Mouse (Mus musculus) MEL-GATA-1-ER (cell line): ENCODE measurements around the gene Napsa.

Source experiments
- DNase-seq: peaks from one replicate; pipeline ENCODE4 v3.0.0-alpha.2; 2012; ENCODE audit warnings: low read depth; ENCODE audit errors: extremely low read depth

The Napsa gene

GRCm38 (mm10) chr7:44538756-44539624, 33.2 kb upstream of the Napsa start:
- no peak for DNase-seq

DNA sequence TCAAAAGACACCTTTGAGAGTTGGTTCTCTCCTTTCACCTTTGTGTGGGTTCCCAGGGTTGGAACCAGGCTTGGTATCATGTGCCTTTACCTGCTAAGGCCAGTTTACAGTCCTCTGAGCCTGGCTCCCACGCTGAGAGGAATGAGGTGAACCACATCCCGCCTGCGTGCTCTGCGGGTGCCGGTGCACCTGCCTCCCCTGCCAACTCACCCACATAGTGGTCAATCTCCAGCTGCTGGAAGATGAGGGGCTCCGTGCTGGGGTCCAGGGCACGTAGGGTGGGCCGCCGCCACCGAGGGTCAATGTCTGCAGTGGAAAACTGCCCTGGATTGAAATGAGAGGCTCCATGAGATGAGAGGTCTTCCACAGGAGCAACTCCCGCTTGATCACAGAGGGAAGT, 29.6 kb upstream of the Napsa start:
- DNase-seq: no peak

- DNase-seq: no peak
Measured at GRCm38 (mm10) chr7:44543071-44543470, 29.1 kb upstream of the Napsa start.

GRCm38 (mm10) chr7:44546274-44546673, 25.9 kb upstream of the Napsa start:
- no peak for DNase-seq

- DNase-seq: no peak
Measured at GRCm38 (mm10) chr7:44547041-44547440, 25.1 kb upstream of the Napsa start.

DNA sequence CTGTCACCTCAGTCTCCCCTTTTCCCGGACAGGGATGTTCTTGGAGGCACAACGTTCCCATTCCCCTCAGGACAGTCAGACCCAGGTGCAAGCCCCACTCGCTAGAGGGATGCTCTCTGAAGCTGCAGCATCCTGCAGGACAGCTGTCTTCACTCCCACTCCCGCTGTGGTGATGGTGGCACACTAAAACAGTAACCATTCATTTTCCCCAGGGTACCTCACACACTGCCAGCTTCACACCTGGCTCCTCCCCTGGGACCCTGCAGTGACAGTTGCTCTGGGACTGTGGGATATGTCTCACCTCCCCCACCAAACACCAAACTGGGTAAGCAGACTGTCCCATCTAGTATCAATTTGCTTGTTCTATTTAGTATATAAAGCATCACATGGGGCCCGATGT, 24.5 kb upstream of the Napsa start:
- no peak for DNase-seq

DNA sequence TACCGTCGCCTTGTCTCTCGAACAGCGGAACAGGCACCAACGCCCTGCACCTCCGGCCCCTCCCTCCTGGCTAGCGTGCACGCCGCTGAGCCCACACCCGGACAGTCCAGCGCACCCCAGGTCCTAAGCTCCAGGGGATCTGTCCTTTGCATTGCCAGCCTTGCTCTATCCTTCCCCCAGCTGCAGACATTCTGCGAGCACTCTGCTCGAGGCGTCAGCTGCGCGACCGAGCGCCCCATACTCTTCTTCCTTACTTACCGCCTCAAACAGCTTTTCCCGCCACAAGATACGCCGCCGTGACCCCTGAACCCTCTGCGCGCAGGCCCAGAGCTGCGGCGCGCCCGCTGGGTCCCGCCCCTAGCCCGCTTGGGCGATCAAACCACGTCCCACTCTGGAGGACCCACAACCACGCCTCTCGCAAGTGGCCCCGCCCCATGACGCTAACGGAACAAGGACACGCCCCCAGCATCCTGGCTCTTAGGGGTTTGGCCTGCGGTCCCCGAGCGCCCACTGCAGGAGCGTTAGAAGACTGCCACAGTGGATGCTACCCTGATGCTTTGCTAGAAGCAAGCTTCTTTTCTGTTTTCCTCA, 23.6 kb upstream of the Napsa start, which contains the start of gene Pold1:
Pold1 (minus strand) TSS at position 353 of the 591 bp plus-strand sequence.
- peak; percentile 92 for DNase-seq

DNA sequence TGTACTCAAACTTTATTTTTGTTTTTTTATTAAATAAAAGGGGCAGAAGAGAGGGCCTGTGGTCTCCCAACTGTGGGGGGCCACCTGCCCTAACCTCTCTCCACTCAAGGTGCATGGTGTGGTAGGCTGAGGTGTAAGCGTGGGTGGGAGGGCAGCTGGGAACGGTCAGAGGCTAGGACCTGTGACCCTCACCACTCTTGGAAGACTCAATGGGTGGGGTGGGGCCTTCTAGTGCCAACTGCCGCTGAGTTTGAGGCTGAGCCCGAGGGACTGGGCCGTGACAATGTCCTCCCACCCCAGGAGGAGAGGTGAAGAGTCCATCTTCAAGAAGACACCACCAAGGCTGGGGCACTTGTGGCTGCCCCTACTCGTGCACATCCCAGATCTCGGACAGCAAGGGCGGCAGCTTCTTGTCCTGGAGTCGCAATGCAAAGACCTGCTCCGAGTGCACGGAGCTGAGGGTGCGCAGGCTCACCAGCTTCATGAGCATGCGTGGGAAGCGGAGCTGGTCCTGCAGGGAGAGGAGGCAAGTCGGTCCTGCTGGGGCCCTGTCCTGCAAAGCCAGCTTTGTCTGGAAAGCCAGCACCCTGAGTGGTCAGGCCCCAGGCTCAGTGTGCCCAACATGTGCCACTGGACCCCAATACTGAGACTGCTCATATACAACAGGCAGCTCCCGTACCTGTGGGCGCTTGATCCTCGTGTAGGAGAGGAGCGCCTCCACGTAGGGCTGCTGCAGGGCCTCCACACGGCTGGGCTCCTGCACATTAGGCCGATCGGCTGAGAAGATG, 22.4 kb upstream of the Napsa start:
- no peak for DNase-seq

DNA sequence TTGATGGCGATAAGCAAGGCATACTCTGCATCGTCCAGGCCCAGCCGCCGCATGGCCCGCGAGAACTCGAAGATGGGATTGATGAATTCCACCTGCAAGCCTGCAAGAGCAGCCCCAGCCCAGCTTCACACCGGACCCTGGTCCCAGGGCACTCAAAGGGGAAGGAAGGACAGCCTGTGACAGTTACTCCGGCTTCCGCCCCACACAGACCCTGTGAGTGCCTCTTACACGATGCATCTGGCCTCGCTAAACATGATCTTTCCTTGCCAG, 21.8 kb upstream of the Napsa start:
- no peak for DNase-seq

DNA sequence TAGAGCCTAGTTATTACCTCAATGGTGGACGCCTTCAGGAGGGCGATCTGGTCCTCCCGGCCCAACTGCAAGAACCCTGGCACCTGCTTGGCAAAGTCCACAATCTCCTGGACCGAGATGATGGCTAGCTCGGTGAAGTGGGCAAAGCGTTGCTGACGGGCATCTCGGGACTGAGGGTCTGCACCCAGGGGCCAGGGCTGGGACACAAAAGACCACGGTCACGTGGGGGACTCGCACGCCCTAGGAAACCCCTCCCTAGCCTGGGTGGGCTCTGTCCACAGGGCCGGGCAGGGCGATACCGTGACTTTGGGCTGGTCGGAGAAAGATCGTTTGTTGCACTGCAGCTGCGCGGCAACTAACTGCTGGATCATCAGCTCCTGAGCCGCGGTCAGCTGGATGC, 20.9 kb upstream of the Napsa start:
- no peak for DNase-seq

GRCm38 (mm10) chr7:44551731-44552130, 20.4 kb upstream of the Napsa start:
- no peak for DNase-seq

DNA sequence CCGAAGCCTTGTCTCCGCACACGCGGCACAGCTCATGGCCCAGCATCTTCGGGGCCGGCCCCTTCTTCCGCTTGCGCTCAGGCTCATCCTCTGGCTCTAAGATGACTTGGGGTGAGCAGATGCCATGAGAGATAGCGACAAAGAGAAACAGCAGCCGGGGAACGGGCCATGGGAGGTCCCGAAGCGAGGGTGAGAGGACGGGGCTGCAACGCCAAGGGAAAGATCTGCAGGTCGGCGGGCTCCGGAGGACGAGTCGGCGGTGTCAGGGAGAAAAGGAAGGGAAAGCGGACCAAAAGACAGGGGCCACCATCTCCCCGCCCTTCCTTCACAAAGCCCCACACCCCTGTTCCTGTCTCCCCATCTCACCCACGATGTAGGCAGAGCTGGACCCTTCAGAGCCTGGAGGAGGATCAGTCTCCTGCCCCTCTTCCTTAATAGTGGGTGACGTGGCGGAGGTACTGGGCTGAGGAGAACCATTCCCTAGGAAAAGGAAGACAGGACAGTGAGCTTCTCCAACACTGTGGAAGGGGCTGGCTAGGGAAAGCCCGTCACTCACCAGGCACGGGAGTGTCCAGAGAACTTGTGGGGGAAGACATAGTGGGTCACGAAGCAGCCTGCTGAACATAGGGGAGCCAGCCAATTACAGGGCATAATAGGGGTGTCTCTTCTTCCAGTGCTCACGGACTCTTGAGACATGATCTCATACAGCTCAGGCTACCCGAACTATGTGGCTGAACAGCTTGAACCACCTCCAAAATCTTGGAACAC, 19.9 kb upstream of the Napsa start:
- no peak for DNase-seq

DNA sequence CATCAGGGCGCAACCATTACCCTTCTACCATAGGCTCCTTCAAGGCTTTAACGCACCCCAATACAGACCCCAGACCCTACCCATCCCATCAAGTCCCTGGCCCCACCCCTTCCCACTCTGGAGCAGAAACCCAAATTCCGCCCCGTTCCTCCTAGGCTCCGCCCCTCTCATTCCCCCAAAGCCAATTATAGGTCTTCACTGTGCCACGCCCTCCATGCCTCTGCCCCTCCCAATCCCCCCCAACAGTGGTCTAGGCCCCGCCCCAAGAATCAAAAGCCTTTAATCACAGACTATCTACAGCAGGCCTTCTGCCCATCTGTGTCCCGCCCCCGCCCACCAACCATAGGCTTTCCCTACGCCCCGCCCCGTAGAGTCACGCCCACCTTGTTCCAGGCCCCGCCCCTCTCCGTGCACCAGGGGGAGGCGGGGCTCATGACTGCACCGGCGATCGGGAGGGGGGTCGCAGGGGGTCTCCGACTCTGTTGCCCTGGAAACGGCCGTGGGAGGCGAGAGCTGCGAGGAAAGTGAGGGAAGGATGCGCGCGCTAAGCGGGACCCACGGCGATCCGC, 18.9 kb upstream of the Napsa start:
- DNase-seq: peak; percentile 83

- peak; percentile 82 for DNase-seq
Measured at GRCm38 (mm10) chr7:44553826-44554225, 18.4 kb upstream of the Napsa start, which contains the start of gene Nr1h2. Gene Nr1h2 (minus strand): TSS chr7:44553951.

- DNase-seq: no peak
Measured at GRCm38 (mm10) chr7:44557629-44558028, 14.6 kb upstream of the Napsa start.

GRCm38 (mm10) chr7:44560435-44561400, 11.5 kb upstream of the Napsa start:
- peak; percentile 66 for DNase-seq

- DNase-seq: no peak
Measured at GRCm38 (mm10) chr7:44563284-44563683, 8.9 kb upstream of the Napsa start.

- DNase-seq: no peak
Measured at GRCm38 (mm10) chr7:44564486-44564885, 7.7 kb upstream of the Napsa start.

GRCm38 (mm10) chr7:44565414-44565813, 6.8 kb upstream of the Napsa start:
- DNase-seq: no peak

DNA sequence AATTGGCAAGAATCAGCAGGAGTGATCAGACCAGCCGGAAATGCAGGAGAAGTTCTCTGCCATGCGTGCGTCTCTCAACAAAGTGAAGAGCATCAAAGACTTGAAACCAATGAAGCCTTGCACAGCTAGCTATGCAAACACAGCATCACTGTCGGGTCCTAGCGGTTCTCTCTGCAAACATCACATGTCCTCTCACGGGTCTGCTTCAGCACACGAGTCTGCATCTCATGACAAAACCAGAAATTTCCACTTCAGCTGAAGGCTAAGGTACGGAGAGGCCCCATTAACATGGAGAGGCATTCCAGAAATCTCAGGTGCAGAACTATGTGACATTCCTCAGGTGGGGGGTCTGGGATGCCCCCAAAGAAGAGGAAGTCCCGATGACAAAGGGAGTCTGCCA, 3.4 kb upstream of the Napsa start:
- DNase-seq: no peak
